Mouse (Mus musculus) brain, embryonic 18.5 days (tissue): ENCODE results near the gene Cd300lf.

ENCODE experiments used
- DNase-seq: peaks from one replicate; pipeline ENCODE4 v3.0.0-alpha.2; 2012; ENCODE audit warnings: low read depth, low spot score

The Cd300lf gene

DNA sequence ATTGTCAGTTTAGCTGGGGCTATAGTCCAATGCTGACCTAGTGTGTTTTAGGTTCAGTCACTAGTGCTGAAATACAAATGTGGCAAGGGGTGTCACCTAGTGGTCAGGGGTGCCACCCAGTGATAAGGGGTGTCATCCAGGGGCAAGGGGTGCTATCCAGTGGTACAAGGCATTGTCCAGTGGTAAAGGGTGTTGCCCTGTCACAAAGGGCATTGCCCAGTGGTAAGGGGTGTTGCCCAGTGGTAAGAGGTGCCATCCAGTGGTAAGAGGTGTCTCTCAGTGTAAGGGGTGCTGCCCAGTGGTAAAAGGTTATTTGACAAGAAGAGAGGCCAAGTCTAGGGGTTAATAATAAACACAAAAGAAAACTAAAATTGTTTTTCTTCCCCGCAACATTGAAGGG is 56.4 kb downstream of the Cd300lf start:
- no peak for DNase-seq

DNA sequence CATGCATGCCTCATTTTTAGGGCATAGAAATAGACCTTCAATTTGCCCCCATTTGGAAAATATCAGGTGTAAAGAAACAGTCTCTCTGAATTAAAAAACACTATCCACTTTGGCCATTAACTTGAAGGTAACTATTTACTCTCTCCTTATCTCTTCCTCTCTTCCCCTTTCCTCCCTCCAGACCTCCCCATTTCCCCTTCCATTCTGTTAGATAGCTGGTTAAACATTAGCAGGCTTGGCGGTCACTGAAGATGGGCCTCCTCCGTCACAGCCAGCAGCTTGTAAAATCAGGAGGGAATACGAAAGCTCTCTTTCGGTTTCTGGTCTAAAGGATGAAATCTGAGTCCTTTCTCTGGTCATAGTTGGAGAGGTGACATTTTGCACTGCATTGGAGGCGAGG is 57.9 kb downstream of the Cd300lf start:
- no peak for DNase-seq

DNA sequence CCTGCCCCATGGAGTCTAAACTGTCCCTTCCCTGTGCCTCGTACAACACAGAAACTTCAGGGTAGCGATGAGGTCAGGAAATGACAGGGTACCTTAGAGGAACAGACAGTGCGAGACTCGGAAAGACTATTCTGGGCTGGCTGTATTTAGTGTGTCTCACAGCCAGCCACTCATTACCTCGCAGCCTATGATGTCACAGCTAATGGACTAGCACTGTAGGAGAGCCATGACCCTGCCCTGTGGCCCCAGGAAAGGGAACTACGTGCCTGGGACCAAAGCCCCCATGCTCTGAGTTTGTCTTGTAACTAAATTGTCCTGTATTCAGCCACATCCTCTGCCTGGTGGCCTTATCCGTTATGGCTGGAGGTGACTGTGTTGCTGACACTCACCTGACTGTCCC is 58.4 kb downstream of the Cd300lf start:
- no peak for DNase-seq

DNA sequence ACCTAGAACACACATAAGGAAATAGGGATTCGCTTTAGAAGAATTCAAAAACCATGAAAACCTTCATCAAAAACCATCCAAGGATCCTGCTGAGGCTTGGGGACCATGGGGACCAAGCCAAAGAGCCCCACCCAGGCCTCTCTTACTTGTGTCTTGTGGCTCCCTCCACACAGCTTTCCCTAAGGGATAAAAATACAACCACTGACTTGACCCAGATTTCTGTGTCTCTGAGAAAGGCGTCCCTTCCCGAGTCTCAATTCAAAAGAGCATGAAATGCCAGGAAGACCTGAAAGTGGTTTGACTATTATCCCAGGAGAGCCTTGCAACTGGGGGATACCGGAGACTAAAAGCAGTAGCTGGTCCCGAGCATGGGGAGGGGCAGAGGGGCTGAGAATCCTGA is 60.8 kb downstream of the Cd300lf start:
- no peak for DNase-seq

DNA sequence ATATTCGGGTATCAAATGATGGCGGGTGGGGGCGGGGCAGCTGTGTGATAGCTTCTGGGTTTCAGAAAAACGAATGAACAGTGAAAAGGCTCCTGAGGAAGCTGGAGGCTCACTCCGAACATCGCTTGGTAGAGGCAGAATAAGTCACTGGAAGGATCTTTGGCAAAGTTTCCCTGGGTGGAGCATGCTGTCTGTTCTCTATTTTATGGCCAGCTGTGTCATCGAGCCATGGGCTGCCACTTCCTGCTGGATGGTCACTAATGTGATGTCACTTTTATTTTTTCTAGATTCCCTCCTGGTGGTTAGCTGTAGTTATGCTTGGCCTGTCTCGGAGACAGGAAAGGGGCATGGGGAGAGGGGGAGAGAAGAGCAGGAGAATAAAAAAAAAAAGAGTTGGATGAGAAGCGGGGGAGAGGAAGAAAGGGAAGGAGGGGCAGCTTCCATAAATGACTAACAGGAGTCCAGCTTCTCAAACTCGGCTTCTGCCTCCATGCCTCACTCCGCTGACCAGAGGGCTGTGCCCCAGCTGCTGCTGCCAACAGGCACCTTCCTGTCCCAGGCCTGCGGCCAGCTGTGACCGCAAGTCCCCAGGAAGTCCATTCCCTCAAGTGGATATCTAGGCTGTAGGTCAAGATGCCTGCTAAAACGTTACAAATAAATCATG is 62.0 kb downstream of the Cd300lf start:
- DNase-seq, result no peak

DNA sequence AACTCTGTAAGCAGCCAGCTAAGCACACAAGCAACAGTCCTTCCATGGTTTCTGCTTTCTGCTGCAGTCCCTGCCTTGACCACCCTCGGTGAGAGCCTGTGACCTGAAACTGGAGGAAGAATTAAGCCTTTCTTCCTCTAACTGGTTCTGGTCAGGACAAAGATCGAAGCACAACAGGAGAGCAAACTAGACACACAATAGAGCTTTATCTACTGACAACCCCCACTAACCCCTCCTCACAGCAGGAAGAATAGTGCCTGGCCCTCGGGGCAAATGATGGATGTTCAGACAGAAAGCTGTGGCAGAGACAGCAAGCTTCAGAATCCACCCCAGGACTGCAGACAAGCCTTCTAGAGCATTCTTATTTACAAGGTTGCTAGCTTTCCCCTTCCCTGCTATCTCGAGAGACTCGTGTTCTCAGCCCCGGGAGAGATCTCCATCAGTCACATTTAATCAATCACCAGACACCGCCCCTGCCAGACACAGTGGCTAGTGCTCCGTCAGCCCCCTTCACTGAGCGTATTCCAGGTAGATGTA is 62.7 kb downstream of the Cd300lf start:
- no peak for DNase-seq

DNA sequence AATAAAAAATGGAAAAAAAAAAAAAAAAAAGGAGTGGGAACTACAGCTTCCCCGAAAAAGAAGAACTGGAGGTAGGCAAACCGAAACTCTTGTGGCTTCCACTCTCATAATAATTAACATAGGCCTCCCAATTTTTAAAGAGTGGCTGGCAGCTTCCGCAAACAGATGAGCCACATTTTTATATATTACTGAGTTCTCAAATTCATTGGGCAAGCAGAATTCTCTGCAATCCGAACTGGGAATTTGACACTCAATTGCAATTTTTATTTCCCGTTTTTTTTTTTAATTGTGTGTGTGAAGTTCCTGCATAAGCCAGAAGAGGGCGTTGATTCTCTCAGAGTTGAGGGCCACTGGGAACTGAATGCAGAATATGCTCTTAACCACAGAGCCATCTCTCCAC is 67.0 kb downstream of the Cd300lf start:
- DNase-seq, result no peak
